Mouse (Mus musculus): Measurements from ENCODE around the gene Gm10190.
A peak's percentile ranks its signal among the peaks of the same experiment; 100 is the strongest.

GRCm38 (mm10) chr17:80391423-80392403, 18.4 kb upstream of the Gm10190 start:
- TF ChIP-seq CTCF (IDR thresholded peaks at IDR 0.05) = peak; percentile 58
- 0 out of 2 replicates have a peak, but pooled peaks have one; percentile 32 for TF ChIP-seq EP300 (IDR thresholded peaks at IDR 0.05; ENCODE audit: insufficient read depth, low read depth, low read length)
